Mouse (Mus musculus): ENCODE measurements around the gene Serpinb1a. TPM values are rescaled to one million over a fixed set of nuclear protein-coding genes. Genes with fewer than 3 reads are reported as not detected.

Serpinb1a gene
- total RNA-seq (2023) = 239 to 277 TPM (median 252 TPM) in 4 replicates

DNA sequence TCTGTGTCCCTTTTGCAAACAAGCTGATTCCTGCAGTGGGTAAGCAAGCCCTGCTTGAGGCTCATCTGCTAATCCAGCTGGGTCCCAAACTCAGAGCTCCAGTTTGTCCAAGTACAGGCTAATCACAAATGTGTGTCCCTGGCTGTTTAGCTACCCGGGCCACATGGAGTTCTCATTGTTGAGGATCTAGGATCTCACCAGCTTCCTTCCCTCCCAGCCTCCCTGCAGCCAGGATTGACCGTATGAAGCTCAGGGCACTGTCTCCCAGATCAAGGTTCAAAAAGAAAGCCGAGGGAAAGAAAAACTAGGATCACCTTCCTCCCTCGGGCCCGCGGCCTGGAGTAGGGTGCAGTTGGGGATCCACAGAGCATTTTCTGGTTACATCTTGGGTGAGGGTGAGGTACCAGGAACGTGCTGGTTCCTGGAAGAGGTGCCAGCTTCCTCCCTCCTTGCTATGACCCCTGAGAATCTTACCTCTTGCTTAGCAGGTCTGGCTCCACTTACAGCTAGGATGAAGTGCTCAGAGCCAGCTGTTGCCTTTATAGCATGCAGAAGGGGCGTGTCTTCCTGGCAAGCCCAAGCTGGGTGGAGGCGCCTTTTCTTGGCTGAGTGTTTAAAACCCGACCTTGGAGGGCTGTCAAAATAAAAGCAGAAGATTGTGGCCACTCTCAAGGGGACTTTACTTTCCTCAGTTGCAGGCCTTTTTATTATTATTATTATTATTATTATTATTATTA lies at the start of gene Serpinb1a:
Serpinb1a (minus strand) TSS at position 518 of the 737 bp plus-strand sequence.

DNA sequence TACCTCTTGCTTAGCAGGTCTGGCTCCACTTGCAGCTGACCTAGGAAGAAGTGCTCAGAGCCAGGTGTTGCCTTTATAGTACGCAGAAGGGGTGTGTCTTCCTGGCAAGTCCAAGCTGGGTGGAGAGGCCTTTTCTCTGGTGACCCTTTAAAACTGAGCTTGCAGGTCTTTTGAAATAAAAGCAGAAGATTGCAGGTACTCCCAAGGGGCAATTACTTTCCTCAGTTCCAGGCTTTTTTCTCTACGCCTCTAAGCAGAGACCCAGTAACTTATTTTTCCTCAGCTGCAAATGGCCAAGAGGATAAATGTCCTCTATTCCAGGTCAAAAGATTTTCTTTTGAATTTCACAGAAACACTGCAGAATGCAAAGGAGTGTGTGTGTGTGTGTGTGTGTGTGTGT lies 47.1 kb upstream of the Serpinb1a start, which contains the start of gene Serpinb1c:
Serpinb1c (minus strand) TSS at position 101 of the 400 bp plus-strand sequence.

GRCm38 (mm10) chr13:32802259-32803081 lies 48.5 kb downstream of the Serpinb1a start, which contains the start of gene D930007J09Rik:
TSS of gene D930007J09Rik (minus strand) at chr13:32802849.

DNA sequence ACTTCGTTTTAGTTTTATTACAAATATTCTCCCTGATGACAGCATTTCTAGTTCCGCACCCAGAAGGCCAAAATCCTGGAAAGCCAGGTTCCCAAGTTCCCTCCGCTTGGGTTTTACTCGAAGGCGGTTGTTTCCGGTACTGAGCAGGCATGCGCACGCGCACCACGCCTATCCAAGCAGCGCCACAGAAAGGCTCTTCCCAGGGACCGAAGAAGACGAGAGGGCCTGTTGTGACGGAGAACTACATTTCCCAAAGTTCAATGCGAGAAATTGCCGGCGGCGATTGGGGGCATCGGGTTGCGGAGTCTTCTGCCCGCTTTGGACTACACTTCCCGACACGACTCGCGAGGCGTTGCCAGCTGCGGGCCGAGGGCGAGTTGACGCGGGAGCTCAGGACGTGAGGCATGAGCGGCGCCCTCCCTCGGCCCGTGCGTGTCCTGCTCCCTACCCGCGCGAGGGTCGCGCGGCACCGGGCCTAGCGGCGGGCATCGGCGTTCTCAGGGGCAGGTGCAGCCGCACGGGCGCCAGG lies 49.2 kb downstream of the Serpinb1a start, which contains the start of gene Wrnip1:
Wrnip1 (plus strand) TSS at position 346 of the 529 bp plus-strand sequence.

Other genes with a start within 250 kb of the Serpinb1a start
- not detected in 4 replicates for gene Mylk4, start 67.2 kb downstream of the Serpinb1a start, total RNA-seq (2023)
- gene Wrnip1, start 49.1 kb downstream of the Serpinb1a start, total RNA-seq (2023) = 37.5 to 45.6 TPM (median 40.2 TPM) in 4 replicates
- not detected in 4 replicates for gene D930007J09Rik, start 48.3 kb downstream of the Serpinb1a start, total RNA-seq (2023)
- not detected in 4 replicates for gene Serpinb1c, start 47.0 kb upstream of the Serpinb1a start, total RNA-seq (2023)
- 10.0 to 13.9 TPM (median 12.4 TPM) in 4 replicates for gene Serpinb6b, start 114.0 kb upstream of the Serpinb1a start, total RNA-seq (2023)
- gene Serpinb9, start 152.1 kb upstream of the Serpinb1a start, total RNA-seq (2023) = 2.4 to 3.5 TPM (median 3.2 TPM) in 4 replicates
- not detected in 4 replicates for gene Serpinb9b, start 176.2 kb upstream of the Serpinb1a start, total RNA-seq (2023)
- gene Serpinb1b, start 227.4 kb upstream of the Serpinb1a start, total RNA-seq (2023) = not detected in 4 replicates